Mouse (Mus musculus) layer of hippocampus, postnatal 25 days (tissue): ENCODE data around the gene Kif4. TPM values are rescaled to one million over a fixed set of nuclear protein-coding genes. Genes with fewer than 3 reads are reported as not detected.

Experiments used
- DNase-seq, 2 experiments: peaks; one replicate each; pipeline ENCODE4 v3.0.0; 2022; ENCODE audit warnings: mixed read lengths in 2 of 2, low spot score in 1 of 2; ENCODE audit errors: extremely low spot score in 1 of 2
- total RNA-seq, 2 experiments: library from RNA; stranded (reverse); gene quantifications; 2 replicates each; pipeline ENCODE4 v1.2.3; 2021

Gene Kif4
- total RNA-seq, result under 1 TPM; 0.61 to 0.86 TPM

DNA sequence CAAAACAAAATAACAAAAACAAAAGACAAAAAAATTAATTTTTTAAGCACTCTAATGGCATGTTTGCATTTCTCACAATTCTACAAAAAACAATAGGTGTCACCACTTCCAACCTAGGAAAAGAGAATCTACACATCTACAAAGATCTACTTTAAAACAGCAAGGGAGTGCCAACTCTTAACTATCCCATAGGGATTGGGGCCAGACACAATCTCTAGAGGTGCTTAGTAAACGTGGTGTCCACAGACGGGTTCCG, at the start of gene Kif4:
Gene Kif4, plus strand, starts transcription at position 192 of the 256 bp plus-strand sequence.
- no peak for DNase-seq

- no peak for DNase-seq
These were observed 30.7 kb upstream of the Kif4 start, which contains the start of gene P2ry4 for GRCm38 (mm10) chrX:100594791-100595190. P2ry4 (minus strand) TSS chrX:100594869.

- peak in 1 of 2 experiments; percentile 24 for DNase-seq
These were observed 28.1 kb upstream of the Kif4 start for GRCm38 (mm10) chrX:100597439-100597838.

DNA sequence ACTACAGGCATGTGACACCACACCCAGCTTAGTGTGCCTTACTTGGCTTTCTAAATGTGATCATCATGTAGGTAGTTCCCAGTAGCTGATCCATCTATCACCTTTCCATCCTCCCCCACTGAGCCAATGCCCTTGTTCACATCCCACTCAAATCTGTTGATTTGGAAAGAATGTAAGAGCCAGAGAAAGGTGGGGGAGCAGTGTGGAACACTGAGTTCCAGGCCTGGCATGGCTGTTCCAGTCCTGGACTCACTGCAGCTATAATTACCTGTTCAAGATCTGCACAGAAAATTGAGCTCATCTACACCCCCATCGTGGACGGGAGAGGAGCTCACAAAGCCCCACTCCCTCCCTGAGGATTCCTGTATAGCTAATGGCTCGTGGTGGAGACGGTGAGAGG, 25.8 kb upstream of the Kif4 start:
- no peak for DNase-seq

GRCm38 (mm10) chrX:100605314-100605713, 20.2 kb upstream of the Kif4 start, which contains the start of gene Arr3:
Arr3 (plus strand) TSS chrX:100605497.
- no peak for DNase-seq

- no peak for DNase-seq
These were observed 7.0 kb upstream of the Kif4 start for GRCm38 (mm10) chrX:100618488-100618887.

- DNase-seq, result no peak
These were observed 4.2 kb upstream of the Kif4 start for GRCm38 (mm10) chrX:100621366-100621765.

- no peak for DNase-seq
These were observed 1.3 kb upstream of the Kif4 start for GRCm38 (mm10) chrX:100624242-100624641.

DNA sequence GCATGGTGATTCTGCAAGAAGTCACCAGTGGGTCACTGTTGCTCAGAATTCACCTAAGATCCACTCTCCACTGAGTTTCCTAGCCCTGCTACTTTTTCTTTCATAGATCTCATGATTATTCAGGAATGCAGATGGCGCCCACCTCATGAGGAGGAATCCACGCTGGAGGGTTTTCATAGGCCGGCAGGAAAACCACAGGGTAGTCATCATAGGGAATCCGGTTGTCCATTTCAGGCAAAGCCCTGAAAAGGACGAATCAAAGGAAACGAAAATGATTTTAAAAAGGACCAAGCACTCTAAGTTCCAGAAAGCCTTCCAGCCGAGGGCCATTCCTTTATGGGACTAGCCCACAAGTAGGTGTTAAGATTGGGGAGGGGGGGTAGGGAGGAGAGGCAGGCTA, 391 bp upstream of the Kif4 start:
- DNase-seq, result no peak

GRCm38 (mm10) chrX:100625802-100626793, 561 bp downstream of the Kif4 start, which contains the start of gene Pdzd11:
Pdzd11 (minus strand) TSS chrX:100626568.
- peak; percentile 43 to 64 for DNase-seq

GRCm38 (mm10) chrX:100629076-100629475, 3.5 kb downstream of the Kif4 start:
- no peak for DNase-seq

DNA sequence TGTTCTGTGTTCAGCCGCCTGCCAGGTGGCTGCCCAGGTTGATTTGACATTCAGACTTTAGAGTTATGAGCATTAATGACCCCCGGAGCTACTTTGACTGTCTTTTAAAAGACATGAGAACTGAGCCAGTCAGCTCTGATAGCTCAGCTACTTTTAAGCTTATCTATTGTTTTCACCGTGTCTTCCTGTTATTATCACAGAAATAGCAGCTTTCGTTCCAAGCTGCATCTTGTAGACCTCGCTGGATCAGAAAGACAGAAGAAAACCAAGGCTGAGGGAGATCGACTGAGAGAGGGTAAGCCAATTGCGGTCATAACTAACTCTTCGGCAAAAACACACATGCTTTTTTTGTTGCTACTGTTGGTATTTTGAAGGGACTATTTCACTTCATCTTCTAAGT, 12.9 kb downstream of the Kif4 start:
- no peak for DNase-seq

DNA sequence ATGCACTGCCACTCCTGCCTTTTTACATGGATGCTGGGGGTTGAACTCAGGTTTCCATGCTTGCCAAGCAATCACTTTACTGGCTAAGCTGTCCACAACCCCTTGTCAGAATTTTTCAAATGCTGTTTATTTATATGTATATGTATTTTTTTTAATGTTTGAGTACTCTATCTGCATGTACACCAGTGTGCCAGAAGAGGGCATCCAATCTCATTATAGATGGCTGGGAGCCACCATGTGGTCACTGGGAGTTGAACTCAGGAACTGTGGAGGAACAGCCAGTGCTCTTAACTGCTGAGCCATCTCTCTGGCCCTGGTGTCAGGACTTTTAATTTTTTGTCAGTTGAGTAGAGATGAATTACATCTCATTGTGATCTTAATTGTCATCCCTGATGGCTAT, 27.3 kb downstream of the Kif4 start:
- DNase-seq, result no peak

DNA sequence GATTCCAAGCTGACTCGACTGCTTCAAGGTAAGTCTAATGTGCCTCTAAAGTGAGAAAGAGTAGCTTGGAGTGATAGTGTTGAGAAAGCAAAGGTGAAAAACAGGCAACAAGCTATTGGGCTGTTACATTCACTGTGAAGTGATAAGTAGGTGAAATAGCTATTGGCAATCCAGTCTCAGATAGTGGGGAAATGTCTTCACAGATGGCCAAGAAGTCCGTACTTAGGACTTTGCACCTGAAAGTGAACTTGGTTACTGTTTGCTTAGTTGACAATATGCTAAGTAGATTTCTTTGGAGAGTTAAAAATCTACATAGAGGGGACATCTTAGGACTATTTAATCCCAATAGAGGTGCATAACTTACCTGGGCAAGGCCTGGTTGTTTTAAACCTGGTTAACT, 39.3 kb downstream of the Kif4 start:
- DNase-seq, result no peak

DNA sequence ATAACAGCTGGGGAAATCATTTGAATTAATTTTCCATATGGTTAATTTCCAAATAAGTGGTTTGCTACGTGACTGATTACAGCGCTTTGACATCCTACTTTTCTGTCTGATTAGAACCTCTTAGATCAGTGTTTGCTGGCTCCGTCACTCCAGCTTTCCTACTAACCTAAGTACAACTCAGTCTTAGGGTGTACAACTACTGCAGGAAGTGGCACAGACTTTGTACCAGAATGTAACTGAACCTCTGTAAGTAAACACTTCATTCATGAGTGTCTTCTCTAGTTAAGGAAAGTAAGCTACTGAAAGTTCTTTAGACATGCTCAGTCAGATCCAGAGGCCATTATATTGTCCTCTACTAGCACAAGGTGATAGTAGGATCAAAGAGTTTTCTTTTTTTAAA, 52.7 kb downstream of the Kif4 start:
- no peak for DNase-seq

DNA sequence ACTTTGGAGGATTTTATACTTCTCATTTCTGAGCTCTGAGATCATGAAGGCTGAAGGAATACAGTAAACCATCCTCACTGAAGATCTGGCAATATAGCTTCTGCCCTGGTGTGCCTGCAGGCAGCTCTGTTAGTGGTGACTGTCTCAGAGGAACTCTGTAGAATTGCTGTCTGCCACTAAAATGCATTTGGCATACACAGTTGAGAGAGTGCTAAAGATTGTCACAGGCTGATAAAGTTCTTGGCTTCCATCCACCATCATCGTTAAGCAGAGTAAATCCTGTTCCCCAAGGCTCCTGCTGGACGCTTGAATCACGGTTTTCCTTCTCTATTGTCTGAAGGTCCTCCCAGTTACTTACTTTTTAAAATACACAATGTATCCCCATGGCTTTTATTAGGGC, 61.0 kb downstream of the Kif4 start:
- DNase-seq, result no peak

GRCm38 (mm10) chrX:100687360-100688032, 62.0 kb downstream of the Kif4 start:
- DNase-seq, result no peak

DNA sequence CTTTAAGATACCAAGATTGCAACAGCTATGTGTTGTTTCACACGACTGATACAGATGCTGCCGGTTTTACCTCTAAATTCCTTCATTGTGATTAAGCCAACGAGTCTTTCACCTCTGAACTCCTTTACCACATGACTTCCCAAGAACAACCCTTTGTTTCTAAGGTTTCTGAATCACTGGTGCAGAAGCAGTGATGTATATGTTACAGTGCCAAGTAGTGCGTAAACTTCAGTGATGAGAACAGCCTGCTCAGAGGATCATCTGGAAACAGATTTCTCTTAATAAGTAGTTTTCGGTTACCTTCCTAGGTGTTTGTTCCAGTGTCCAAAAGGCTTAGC, 62.5 kb downstream of the Kif4 start:
- DNase-seq, result no peak

GRCm38 (mm10) chrX:100696776-100697175, 71.2 kb downstream of the Kif4 start:
- DNase-seq, result no peak

- DNase-seq, result no peak
These were observed 82.5 kb downstream of the Kif4 start for GRCm38 (mm10) chrX:100708032-100708431.

DNA sequence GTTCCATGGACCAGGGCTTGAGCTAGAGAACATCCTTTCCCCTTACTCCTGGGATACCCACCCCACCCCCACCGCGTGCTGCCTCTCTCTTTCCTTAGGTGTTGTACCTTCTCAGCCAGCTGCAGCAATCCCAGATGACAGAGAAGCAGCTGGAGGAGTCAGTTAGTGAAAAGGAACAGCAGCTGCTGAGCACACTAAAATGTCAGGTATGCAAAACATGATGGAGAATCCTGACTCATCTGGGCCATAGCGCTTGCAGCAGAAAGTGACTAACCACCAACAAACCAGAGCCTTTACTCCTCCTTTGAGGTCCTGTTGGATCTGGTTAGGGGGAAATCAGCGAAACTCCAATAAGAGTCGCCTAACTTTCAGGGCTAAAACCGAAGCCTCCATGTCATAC, 90.6 kb downstream of the Kif4 start:
- no peak for DNase-seq

DNA sequence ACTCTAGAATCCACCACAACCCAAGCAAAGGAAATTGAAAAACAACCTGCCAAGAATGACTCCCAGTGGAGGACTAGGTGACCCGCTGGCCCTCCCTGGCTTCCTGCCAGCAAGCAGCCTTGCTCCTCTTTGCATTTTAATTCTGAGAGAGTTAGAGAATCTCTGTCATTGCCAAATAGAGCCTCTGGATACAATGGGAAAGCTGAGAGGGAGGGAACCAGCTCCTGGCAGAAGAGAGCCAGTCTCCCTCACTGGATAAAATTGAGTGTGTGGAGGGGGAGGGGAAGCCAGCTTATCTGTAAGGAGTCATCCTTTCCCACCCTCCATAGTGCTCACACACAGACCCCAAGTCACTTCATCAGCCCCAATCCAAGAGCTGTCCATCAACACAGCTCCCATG, 103.4 kb downstream of the Kif4 start:
- DNase-seq, result no peak
